Mouse (Mus musculus): ENCODE data around the gene A730061H03Rik. TPM values are rescaled to one million over a fixed set of nuclear protein-coding genes. Genes with fewer than 3 reads are reported as not detected.
A peak's percentile ranks its signal among the peaks of the same experiment; 100 is the strongest.

A730061H03Rik gene
- total RNA-seq, 2 experiments from 2014 or later = not detected

DNA sequence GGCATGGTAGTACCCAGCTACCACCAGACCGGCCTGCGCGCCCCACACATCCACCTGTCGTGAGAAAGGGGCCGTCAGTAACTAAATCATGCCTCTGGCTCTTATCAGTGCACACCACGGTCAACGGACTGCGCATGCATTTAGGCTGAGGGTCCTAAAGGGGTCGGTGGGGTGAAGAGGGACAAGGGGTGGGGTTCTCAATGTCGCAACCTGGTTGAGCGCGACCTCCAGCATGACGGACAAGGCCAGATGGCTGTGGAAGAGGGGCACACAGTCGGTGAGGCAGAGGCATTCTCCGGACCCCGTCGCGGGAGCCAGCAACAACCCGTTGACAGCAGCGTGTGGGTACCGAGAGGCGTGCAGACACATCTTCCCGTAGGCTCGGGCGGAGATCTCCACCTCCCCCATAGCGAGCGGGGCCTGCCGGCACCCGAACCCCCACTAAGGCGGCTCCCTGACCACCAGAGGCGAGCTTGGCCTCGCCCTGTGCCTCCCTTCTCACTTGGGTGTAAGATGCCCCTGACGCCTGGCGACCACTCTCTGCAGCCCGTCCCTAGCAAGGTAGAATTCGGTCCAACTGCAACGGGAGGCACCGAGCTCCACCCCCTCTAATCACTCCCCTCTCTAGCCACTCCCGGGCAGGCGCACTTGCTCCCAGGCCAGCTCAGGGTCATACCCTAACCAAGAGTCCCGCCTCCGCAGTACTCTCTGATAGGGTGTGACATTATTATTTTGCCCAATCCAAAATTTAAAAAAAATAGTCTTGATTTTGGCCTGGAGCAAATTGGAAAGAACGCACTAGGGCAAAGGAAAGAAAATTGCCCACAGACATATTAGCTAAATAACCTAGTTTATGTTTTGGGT lies 24.7 kb upstream of the A730061H03Rik start, which contains the start of gene Emc9:
TSS of gene Emc9 (minus strand) at position 601 of the 864 bp plus-strand sequence.
- DNase-seq (ENCODE audit: low spot score in 2 of 2) = peak in 1 of 2 experiments; percentile 49
- intact Hi-C loops (cut with DNase I) = no loop called here

DNA sequence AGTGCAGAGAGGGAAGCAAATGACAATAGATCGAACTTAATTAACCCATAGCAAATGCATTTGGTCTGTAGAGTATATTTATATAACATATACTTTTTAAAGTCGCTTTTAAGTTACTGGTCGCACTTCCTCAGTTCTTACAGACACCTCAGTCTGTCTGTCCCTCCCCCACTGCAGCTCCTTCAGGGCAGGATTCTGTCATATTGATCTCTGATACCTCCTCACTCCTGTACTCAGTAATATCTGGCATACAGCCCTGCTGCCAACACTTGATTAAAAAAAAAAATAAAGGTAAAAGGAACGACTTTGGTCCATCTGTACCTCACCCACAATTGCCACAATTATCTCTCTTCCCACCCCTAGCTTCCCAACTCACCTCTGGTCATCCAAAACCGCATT lies 24.1 kb upstream of the A730061H03Rik start:
- intact Hi-C loops (cut with DNase I) = no loop called here
- no peak for DNase-seq (ENCODE audit: low spot score in 2 of 2)

DNA sequence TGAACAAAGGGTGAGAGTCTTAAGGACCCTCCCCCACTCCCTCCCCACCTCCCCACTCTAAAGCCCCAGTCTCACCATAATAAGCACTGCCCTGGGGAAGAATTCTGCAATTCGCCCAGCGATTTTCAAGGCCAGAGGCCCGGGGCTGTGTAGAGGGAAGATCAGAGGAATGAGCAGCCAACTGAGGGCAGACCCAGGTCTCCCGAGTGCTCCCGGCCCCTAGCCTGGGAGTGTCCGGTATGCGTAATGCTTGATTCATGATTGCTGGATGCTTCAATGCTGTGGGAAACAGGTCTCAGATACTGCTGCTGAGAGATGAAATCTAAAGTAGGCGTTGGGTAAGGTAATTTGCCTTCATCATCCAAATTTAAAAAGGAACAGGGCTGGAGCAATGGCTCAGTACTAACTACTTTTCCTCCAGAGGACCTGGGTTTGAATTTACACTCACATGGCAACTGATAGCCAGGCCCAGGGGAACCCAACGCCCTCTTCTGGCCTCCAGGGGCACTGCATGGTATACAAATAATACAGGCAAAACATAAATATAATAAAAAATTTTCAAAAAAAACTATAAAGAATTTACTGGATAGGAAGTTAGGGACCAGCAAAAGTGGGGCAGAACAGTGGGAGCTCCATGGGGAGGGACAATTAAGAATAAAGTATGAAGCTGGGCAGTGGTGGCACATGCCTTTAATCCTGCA lies 21.9 kb upstream of the A730061H03Rik start:
- DNase-seq (ENCODE audit: low spot score in 2 of 2) = no peak

DNA sequence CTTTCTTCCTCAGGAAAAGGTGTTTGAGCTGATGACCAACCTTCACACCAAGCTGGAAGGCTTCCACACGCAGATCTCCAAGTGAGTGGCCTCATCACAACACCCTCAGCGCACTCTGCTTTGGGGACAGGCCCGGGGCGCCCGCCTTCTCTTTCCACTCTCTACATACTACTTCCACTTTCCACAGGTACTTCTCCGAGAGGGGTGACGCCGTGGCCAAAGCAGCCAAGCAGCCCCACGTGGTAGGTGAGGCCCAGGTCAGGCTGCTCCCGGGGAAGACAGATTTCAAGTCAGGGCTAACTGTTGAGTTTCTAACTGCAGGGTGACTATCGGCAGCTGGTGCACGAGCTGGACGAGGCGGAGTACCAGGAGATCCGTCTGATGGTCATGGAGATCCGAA lies 20.5 kb upstream of the A730061H03Rik start:
- intact Hi-C loops (cut with DNase I) = no loop called here
- no peak for DNase-seq (ENCODE audit: low spot score in 2 of 2)

More for the DNA sequence above, 21.9 kb upstream of the A730061H03Rik start:
- intact Hi-C loops (cut with DNase I) = no loop called here

DNA sequence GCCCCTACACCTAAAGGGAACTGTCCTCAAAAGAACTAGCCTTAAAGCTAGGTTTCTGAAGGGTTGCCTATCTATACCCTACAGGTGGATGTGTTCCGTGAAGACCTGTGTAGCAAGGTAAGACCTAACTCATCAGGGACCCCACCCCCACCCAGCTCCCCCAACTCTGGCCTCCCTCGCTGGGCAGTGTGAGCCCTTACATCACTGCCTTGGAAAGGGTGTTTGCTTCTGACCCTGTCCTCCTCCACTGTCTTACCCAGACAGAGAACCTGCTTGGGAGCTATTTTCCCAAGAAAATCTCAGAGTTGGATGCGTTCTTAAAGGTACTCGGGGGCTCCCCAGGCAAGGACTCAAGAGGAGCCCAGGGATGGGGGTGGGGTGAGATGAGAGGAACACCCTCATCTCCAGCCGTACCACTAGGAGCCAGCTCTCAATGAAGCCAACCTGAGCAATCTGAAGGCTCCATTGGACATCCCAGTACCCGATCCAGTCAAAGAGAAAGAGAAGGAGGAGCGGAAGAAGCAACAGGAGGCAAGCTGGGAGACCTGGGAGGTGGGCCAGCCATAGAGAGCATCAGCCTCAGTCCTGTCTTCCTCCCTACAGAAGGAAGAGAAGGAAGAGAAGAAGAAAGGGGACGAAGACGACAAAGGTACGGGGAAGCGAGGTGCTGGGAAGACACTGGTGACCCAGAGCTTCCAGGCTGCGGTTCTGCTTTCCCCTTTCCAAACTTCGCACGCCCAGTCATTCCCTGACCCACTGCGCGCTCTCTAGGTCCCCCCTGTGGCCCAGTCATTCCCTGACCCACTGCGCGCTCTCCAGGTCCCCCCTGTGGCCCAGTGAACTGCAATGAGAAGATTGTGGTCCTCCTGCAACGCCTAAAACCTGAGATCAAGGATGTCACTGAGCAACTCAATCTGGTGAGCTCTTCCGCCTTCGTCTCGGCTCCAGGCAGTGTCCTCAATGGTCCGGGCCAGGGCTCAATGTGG lies 19.6 kb upstream of the A730061H03Rik start:
- intact Hi-C loops (cut with DNase I) = no loop called here
- DNase-seq (ENCODE audit: low spot score in 2 of 2) = no peak

DNA sequence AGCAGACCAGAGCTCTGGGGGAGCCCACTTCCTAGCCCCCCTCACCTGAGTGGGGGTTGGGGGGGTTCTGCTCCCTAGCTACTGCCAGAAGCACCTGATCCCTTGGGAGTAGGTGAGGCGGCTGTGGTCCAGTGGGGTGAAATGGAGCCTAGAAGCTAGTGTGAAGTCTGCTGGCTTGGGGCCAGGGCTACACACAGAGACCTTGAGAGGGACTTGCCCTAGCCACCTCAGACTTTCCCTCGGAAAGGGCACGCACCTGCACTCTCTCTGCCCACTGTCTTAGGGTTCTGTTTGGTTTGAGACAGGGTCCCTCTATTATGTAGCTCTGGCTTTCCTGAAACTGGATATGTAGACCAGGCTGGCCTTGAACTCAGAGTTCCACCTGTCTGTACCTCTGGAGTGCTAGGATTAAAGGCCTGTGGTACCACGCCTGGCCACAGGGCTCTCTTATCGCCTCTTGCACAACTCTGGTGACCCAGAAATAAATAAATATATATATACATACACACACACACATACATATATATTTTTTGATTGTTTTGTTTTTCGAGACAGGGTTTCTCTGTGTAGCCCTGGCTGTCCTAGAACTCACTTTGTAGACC lies 18.6 kb upstream of the A730061H03Rik start:
- peak in 1 of 2 experiments; percentile 42 for DNase-seq (ENCODE audit: low spot score in 2 of 2)

DNA sequence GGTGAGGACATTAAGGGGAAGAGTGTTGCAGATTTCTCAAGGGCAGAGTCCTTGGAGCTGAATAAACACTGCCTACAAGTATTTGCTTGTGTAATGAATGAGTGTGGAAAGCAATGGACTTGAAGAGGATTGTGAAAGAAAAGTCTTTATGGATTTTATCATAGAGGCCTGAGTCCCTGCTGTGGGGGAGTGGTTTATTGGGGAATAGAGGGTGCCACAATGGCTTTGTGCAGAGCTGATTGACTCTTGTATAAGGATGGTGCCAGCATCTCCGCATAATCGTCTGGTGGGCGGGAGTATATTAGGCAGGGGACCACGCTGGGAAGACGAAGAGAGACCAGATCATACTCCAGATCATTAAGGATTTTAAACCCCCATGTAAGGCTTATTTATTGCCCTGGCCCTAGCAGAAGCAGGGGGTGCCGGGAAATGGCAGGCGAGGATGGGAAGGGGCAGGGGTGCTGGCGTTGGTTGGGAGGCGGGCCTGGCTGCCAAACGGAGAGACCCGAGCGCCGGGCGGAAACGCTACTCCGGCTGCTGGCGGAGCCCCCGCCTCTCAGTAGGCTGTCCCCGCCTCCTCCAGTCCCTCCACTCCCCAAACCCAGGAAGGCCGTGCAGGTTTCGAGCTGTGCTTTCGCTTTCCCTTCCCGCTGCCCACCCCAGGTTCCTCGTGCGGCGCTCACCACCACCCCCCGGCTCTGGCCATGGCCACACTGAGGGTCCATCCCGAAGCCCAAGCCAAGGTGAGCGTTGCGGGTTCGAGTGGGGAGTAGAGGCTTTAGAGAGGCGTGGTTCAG lies 17.9 kb upstream of the A730061H03Rik start, which contains the start of gene Psme1:
TSS of gene Psme1 (plus strand) at position 253 of the 797 bp plus-strand sequence.
- peak; percentile 67 to 75 for DNase-seq (ENCODE audit: low spot score in 2 of 2)
- intact Hi-C loops (cut with DNase I) = no loop called here

More for the DNA sequence above, 18.6 kb upstream of the A730061H03Rik start:
- intact Hi-C loops (cut with DNase I) = no loop called here

DNA sequence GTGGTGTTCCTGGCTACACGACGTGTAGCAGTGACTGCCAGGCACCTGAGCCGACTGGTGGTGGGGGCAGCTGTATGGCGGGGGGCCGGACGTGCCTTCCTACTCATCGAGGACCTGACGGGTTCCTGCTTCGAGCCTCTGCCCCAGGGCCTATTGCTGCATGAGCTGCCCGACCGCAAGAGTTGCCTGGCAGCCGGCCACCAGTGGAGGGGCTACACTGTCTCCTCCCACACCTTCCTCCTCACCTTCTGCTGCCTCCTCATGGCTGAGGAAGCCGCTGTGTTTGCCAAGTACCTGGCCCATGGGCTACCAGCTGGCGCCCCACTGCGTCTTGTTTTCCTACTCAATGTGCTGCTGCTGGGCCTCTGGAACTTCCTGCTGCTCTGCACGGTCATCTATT lies 16.2 kb upstream of the A730061H03Rik start:
- DNase-seq (ENCODE audit: low spot score in 2 of 2) = no peak
- intact Hi-C loops (cut with DNase I) = no loop called here

DNA sequence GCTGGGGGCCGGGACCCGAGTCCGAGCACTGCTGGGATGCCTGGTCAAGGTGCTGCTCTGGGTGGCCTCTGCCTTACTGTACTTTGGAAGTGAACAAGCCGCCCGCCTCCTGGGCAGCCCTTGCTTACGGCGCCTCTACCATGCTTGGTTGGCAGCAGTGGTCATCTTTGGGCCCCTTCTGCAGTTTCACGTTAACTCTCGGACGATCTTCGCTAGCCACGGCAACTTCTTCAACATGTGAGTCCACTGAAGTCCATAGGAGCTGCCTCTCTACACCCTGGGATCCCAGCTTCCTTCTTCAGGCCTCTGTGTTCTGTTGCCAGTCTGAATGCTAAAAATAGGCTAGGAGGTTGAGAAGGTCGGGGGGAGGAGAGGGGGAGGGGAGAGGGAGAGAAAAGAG lies 15.5 kb upstream of the A730061H03Rik start:
- DNase-seq (ENCODE audit: low spot score in 2 of 2) = no peak
- intact Hi-C loops (cut with DNase I) = no loop called here

DNA sequence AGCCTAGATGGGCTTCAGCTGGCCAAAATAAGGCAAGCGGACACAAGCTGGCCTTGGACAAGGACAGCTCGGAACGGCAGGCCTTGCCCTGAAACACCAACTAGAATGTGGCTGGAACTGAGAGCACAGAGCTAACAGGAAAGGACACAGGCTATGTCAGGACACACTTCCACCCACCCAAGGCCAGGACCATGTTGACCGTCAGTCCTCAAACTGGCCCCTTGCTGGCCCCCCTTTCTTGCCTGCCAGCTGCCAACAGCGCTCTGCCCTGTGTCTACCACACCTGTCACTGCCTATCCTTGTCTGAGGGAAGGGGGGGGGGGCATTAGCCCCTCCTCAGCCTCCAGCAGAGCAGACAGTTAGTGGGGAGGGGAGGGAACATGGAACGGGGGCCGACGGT lies 15.1 kb upstream of the A730061H03Rik start, which contains the start of gene Fitm1:
TSS of gene Fitm1 (plus strand) at position 316 of the 400 bp plus-strand sequence.
- intact Hi-C loops (cut with DNase I) = no loop called here
- DNase-seq (ENCODE audit: low spot score in 2 of 2) = no peak

DNA sequence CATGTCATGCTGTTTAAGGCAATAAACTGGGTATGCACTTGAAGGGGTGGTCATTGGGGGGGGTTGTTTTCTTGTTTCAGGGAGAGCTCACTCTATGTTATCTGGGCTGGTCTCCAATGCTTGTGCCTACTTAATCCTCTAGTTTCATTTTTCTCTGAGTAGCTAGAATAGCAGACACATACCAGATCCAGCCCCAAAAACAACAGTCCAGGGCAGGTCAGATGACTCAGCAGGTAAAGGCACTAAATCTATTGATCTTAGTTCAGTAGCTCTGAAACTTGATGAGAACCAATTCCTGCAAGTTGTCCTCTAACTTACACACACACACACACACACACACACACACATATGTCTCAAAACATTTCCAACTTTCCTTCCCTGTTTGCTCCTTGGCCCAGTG lies 11.6 kb upstream of the A730061H03Rik start:
- no peak for DNase-seq (ENCODE audit: low spot score in 2 of 2)
- intact Hi-C loops (cut with DNase I) = no loop called here

DNA sequence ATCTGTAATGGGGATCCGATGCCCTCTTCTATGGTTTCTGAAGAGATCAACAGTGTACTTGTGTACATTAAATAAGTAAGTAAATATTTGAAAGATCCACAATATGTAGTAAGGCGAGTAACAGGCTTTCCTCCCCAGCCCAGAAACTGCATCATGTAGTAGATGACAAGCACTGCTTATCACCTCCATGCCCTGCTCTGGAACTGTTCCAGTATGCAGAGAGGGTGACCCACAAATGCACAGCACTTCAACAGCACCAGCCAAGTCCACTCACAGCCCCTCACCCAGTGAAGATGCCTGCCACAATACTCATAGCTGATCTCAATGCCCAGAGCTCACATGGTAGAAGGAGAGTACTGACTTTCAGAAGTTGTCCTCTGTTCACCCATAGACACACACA lies 10.4 kb upstream of the A730061H03Rik start:
- no peak for DNase-seq (ENCODE audit: low spot score in 2 of 2)
- intact Hi-C loops (cut with DNase I) = no loop called here

DNA sequence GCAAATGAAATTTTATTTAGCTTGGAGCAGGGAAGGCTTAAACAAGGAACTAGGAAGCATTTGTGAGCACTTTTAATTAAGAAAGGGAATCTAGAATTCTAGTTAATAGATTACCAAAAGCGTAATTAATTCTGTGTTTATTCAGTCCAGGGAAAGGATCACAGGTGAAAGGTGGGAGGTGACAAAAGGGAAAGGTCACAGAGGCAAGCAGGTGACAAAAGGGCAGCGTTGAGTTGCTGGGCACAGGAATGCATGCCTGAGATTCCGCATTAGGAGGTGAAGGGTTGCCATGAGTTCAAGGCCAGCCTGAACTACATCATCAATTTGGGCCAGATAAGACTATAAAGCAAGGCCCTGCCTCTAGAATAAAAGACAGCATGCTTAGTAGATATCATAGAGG lies 7.3 kb upstream of the A730061H03Rik start:
- no peak for DNase-seq (ENCODE audit: low spot score in 2 of 2)
- intact Hi-C loops (cut with DNase I) = no loop called here

DNA sequence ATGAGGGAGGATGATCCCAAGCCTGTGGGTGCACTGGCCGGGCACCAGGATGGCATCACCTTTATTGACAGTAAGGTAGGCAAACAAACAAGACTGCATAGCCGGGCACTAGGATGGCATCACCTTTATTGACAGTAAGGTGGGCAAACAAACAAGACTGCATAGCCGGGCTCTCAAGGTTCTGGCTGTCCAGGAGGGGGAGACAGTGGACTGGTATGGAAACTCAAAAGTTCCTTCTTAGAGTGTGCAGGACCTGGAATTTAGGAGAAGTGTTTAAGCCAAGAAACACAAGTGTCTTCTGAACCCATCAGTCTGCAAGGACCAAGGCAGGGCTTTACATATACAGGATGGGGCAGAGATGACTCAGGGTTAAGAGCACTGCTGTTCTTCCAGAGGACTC lies 5.5 kb upstream of the A730061H03Rik start:
- DNase-seq (ENCODE audit: low spot score in 2 of 2) = no peak
- intact Hi-C loops (cut with DNase I) = no loop called here

DNA sequence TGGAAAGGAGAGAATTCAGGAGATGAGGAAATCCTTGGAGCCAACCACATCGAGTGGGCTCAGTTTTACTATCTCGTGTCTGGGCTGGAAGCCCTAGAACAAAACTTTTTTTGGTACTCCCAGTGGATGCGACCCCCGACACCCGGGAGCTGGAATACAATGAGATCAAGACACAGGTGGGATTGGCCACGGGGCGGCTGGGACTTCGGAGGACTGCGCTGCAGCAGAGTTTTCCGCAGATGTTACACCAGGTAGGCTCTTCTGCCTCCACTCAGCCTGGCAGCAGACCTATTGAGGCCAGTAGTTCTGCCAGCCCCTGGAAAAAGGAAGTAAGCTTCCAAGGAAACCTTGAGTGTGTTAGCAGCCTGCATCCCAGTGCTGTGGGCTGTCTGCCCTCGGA lies 3.0 kb upstream of the A730061H03Rik start:
- intact Hi-C loops (cut with DNase I) = no loop called here
- no peak for DNase-seq (ENCODE audit: low spot score in 2 of 2)

DNA sequence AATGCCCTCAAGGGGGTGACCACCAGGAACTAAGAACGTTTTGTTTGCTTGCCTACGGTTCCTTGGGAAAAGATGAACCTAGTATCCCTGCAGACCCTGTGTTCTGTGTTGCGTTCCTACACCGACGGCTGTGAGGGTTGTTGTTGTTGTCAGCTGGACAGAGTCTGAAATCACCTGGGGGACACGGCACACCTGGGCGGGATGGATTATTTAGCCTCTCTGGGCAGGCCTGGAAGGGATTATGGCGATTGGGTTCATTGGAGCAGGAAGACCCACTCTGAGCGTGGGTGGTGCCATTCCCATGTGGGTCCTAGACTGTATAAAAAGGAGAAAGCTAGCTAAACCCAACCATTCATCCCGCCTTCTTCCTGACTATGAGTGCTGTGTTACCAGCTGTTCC lies 1.7 kb upstream of the A730061H03Rik start:
- intact Hi-C loops (cut with DNase I) = no loop called here
- DNase-seq (ENCODE audit: low spot score in 2 of 2) = no peak

DNA sequence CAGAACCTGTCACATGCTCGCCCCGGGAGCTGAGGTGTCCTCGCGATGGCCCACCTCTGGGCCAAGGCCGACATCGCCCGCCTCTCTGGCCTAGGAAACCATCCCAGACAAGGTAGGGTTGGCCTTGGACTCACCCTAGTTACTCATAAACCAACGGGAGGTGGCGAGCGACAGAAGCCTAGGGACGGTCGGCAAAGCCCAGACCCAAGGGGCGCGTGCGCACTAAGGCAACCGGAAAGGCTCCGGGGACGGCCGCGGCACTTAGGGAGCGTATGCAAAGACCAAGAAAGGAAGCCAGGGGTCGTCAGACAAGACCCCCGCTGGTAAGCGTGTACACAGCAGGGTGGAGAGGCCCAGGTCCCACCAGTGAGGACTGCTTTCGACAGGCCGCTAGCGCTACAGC lies 406 bp downstream of the A730061H03Rik start, which contains the start of gene Dcaf11:
TSS of gene Dcaf11 (plus strand) at position 208 of the 403 bp plus-strand sequence.
- intact Hi-C loops (cut with DNase I) = no loop called here

More for the DNA sequence above, 406 bp downstream of the A730061H03Rik start, which contains the start of gene Dcaf11:
- DNase-seq (ENCODE audit: low spot score in 2 of 2) = peak; percentile 89 to 90
